Mouse (Mus musculus) 3T3-L1 (cell line): ENCODE data around the gene 2310002L09Rik.
"Not testable (repeated sequence)": the region's sequence is repeated elsewhere in the genome, so short reads cannot be mapped to it uniquely, and the experiment has no call there.

Experiments used
- DNase-seq: peaks from one replicate; pipeline ENCODE4 v3.0.0-alpha.2; 2015; ENCODE audit warnings: low read depth, low spot score

The 2310002L09Rik gene

DNA sequence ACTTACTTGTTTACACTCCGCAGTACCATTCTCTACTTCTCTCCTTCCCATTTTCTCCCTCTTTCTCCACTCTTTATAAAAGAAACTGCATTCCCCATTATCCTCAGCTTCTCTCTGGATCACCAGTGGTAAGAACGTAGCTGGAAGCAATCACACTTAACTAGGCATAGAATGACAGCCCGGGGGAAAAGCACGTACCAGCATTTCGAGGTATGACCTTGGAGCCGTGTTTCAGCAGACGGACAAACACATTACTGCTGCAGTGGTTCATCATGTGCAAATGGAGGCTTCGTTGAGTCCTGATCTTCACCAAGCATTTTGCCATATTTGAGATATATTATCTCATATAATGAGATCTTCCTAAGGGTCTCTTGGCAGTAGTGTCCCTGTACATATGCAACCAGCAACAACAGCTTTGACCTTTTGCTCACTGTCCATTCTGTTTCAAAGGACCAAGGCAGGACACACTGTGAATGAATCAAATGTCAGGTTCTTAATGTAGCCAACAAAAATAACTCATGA is at the start of gene 2310002L09Rik:
TSS of gene 2310002L09Rik (minus strand) at position 472 of the 522 bp plus-strand sequence.
- DNase-seq, result no peak

DNA sequence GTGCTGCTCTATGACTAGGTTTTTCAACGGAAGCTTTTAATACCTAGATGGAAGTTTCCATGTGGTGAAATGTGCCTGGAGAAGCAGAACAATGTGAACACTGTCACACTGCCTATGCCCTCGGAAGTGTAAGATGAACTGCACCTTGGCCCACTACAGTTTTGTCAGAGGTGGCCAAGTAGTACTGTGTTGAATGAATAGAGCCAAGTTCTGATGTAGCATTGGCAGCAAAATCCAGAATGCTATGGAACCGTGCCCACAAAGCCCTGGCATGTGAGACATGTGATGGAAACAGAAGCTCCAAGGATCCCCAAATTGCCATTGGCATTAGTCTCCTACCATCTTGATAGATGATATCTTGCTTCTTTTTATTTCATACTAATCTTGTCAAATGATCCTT is 29.8 kb upstream of the 2310002L09Rik start:
- DNase-seq, result no peak

DNA sequence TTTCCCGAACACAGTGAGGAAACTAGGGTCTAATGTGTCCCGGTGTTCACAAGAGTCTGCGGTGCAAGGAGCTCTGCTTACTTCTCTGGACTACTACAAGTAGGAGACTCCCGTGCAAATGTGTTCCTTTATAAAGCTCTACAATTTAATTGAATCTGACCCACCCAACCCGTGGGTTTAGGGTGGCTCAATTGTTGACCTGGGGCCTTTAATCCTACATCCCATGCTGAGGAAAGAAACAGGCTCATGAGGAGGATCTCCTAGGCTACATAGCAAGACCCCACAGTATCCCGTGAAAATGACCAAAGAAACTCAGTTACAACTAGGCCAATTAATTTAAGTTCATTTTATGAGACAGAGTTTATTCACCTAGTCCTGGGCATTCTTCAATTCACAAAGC is 30.0 kb downstream of the 2310002L09Rik start, which contains the start of gene Gm11756:
TSS of gene Gm11756 (minus strand) at position 101 of the 400 bp plus-strand sequence.
- not testable (repeated sequence) for DNase-seq

DNA sequence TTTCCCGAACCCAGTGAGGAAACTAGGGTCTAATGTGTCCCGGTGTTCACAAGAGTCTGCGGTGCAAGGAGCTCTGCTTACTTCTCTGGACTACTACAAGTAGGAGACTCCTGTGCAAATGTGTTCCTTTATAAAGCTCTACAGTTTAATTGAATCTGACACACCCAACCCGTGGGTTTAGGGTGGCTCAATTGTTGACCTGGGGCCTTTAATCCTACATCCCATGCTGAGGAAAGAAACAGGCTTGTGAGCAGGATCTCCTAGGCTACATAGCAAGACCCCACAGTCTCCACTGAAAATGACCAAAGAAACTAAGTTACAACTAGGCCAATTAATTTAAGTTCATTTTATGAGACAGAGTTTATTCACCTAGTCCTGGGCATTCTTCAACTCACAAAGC is 44.8 kb downstream of the 2310002L09Rik start, which contains the start of gene Gm13871:
TSS of gene Gm13871 (minus strand) at position 101 of the 400 bp plus-strand sequence.
- not testable (repeated sequence) for DNase-seq

DNA sequence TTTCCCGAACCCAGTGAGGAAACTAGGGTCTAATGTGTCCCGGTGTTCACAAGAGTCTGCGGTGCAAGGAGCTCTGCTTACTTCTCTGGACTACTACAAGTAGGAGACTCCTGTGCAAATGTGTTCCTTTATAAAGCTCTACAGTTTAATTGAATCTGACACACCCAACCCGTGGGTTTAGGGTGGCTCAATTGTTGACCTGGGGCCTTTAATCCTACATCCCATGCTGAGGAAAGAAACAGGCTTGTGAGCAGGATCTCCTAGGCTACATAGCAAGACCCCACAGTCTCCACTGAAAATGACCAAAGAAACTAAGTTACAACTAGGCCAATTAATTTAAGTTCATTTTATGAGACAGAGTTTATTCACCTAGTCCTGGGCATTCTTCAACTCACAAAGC is 59.6 kb downstream of the 2310002L09Rik start, which contains the start of gene Gm11757:
TSS of gene Gm11757 (minus strand) at position 101 of the 400 bp plus-strand sequence.
- not testable (repeated sequence) for DNase-seq
